Mouse (Mus musculus): ENCODE measurements at regions not wholly inside any gene's neighbourhood (a gene's known extent, or its start where the extent isn't known, plus 50 kb on each side); places are given as distances from the start of the nearest gene placed in this dataset.

- no peak overlapping the region for H3K4me3 ChIP-seq
- no peaks in the 10 kb centered on the region for H3K9me3 ChIP-seq
- H3K27ac ChIP-seq = no peak overlapping the region
- no peak for ATAC-seq (ENCODE audit: insufficient number of reproducible peaks, insufficient read depth, low FRiP score, low TSS enrichment, low read depth)
- H3K4me2 ChIP-seq = no peak overlapping the region
- no peaks in the 10 kb centered on the region for H3K27me3 ChIP-seq
- WGBS = 59% methylated on average over 6 of the region's 6 CpGs
- no peak overlapping the region for H3K9ac ChIP-seq
- H3K36me3 ChIP-seq = no peaks in the 10 kb centered on the region
- no peaks in the 10 kb centered on the region for H3K4me1 ChIP-seq
These were observed 869.9 kb downstream of the Tmem182 start for GRCm38 (mm10) chr1:41675345-41675744.

GRCm38 (mm10) chr1:41705692-41706091 lies 900.3 kb downstream of the Tmem182 start:
- no peaks in the 10 kb centered on the region for H3K36me3 ChIP-seq
- H3K9me3 ChIP-seq = no peaks in the 10 kb centered on the region
- no peak for ATAC-seq (ENCODE audit: insufficient number of reproducible peaks, insufficient read depth, low FRiP score, low TSS enrichment, low read depth)
- H3K9ac ChIP-seq = no peak overlapping the region
- WGBS = 67% methylated on average over 3 of the region's 3 CpGs
- no peak overlapping the region for H3K4me3 ChIP-seq
- H3K27me3 ChIP-seq = no peaks in the 10 kb centered on the region
- no peak overlapping the region for H3K27ac ChIP-seq
- H3K4me1 ChIP-seq = no peaks in the 10 kb centered on the region
- no peak overlapping the region for H3K4me2 ChIP-seq

GRCm38 (mm10) chr1:41742644-41743331 lies 937.4 kb downstream of the Tmem182 start:
- no peak overlapping the region for H3K27ac ChIP-seq
- no peaks in the 10 kb centered on the region for H3K9me3 ChIP-seq
- no peaks in the 10 kb centered on the region for H3K27me3 ChIP-seq
- no peak overlapping the region for H3K4me2 ChIP-seq
- H3K36me3 ChIP-seq = no peaks in the 10 kb centered on the region
- 31% methylated on average over 5 of the region's 5 CpGs for WGBS
- no peak overlapping the region for H3K9ac ChIP-seq
- no peaks in the 10 kb centered on the region for H3K4me1 ChIP-seq
- H3K4me3 ChIP-seq = no peak overlapping the region
- no peak for ATAC-seq (ENCODE audit: insufficient number of reproducible peaks, insufficient read depth, low FRiP score, low TSS enrichment, low read depth)

- Histone ChIP-seq H3K36me3 (no peaks in the 10 kb centered on the region), H3K27ac (no peak overlapping the region), H3K4me3 (no peak overlapping the region), H3K9me3 (no peaks in the 10 kb centered on the region), H3K27me3 (no peaks in the 10 kb centered on the region), H3K4me1 (no peaks in the 10 kb centered on the region), H3K4me2 (no peak overlapping the region), H3K9ac (no peak overlapping the region)
- ATAC-seq (ENCODE audit: insufficient number of reproducible peaks, insufficient read depth, low FRiP score, low TSS enrichment, low read depth) = no peak
- whole genome bisulfite sequencing = 59% methylated on average over 6 of the region's 6 CpGs
These were observed 937.9 kb downstream of the Tmem182 start for GRCm38 (mm10) chr1:41743332-41743710.

- WGBS = 62% methylated on average over 3 of the region's 3 CpGs
- no peaks in the 10 kb centered on the region for H3K9me3 ChIP-seq
- no peaks in the 10 kb centered on the region for H3K36me3 ChIP-seq
These were observed 939.1 kb downstream of the Tmem182 start for GRCm38 (mm10) chr1:41744531-41744930.

GRCm38 (mm10) chr1:41759366-41759765 lies 936.2 kb upstream of the Pou3f3 start:
- H3K4me2 ChIP-seq = no peak overlapping the region

More at GRCm38 (mm10) chr1:41744531-41744930, 939.1 kb downstream of the Tmem182 start:
- Histone ChIP-seq H3K4me1 (no peaks in the 10 kb centered on the region), H3K4me3 (no peak overlapping the region), H3K27me3 (no peaks in the 10 kb centered on the region), H3K9ac (no peak overlapping the region), H3K27ac (no peak overlapping the region), H3K4me2 (no peak overlapping the region)
- ATAC-seq (ENCODE audit: insufficient number of reproducible peaks, insufficient read depth, low FRiP score, low TSS enrichment, low read depth) = no peak

More at GRCm38 (mm10) chr1:41759366-41759765, 936.2 kb upstream of the Pou3f3 start:
- whole genome bisulfite sequencing = 26% methylated on average over 6 of the region's 6 CpGs
- Histone ChIP-seq H3K36me3 (no peaks in the 10 kb centered on the region), H3K27me3 (no peaks in the 10 kb centered on the region), H3K9ac (no peak overlapping the region), H3K9me3 (no peaks in the 10 kb centered on the region), H3K27ac (no peak overlapping the region), H3K4me3 (no peak overlapping the region), H3K4me1 (peaks cover 5% of the 10 kb centered on the region; the same call in 1 of the 2 replicates)
- ATAC-seq (ENCODE audit: insufficient number of reproducible peaks, insufficient read depth, low FRiP score, low TSS enrichment, low read depth) = no peak
